Mouse (Mus musculus) small intestine, adult 2 months (tissue): ENCODE measurements around the gene Colec11. TPM values are rescaled to one million over a fixed set of nuclear protein-coding genes. Genes with fewer than 3 reads are reported as not detected.

ENCODE experiments used
- H3K27ac ChIP-seq: fragments of 200-500 bp; 2 replicates; pipeline ENCODE4 v1.5.1; 2012; ENCODE audit warnings: low read depth, low read length, control low read depth, inconsistent platforms; ENCODE audit not compliant: insufficient read depth
- H3K27me3 ChIP-seq: fragments of 200-500 bp; 2 replicates; pipeline ENCODE4 v1.6.1; 2012; ENCODE audit warnings: mild to moderate bottlenecking, moderate library complexity, low read length, inconsistent platforms; ENCODE audit not compliant: control insufficient read depth, insufficient read depth
- H3K36me3 ChIP-seq: fragments of 200-500 bp; 2 replicates; pipeline ENCODE4 v1.6.1; 2012; ENCODE audit warnings: mild to moderate bottlenecking, low read length, control low read depth, inconsistent platforms; ENCODE audit not compliant: control insufficient read depth, insufficient read depth
- H3K4me1 ChIP-seq: fragments of 200-500 bp; 2 replicates; pipeline ENCODE4 v1.6.1; 2012; ENCODE audit warnings: low read length, inconsistent platforms, mixed read lengths; ENCODE audit not compliant: control insufficient read depth, insufficient read depth, insufficient read length
- H3K4me3 ChIP-seq: fragments of 200-500 bp; 2 replicates; pipeline ENCODE4 v1.5.1; 2012; ENCODE audit warnings: low read depth, mild to moderate bottlenecking, control low read depth, inconsistent platforms, low read length, moderate library complexity
- CTCF ChIP-seq: fragments of 200-500 bp; IDR thresholded peaks from 2 replicates; pipeline ENCODE4 v1.5.1; 2012; ENCODE audit warnings: low read depth, mild to moderate bottlenecking, control low read depth, inconsistent platforms, low read length, moderate library complexity, mixed read lengths; ENCODE audit not compliant: insufficient replicate concordance, insufficient read length; ENCODE audit errors: extremely low read depth
- POLR2A ChIP-seq: fragments of 200-500 bp; IDR thresholded peaks from 2 replicates; pipeline ENCODE4 v1.6.1; 2012; ENCODE audit warnings: low read depth, mild to moderate bottlenecking, control low read depth, inconsistent platforms, low read length, moderate library complexity
- WGBS: fragments of 180-500 bp; shearing (Covaris S2); methylation state at CpG from one replicate; pipeline ENCODE4 v1.1.7; 2018; 5-methylcytosine and 5-hydroxymethylcytosine counted together
- polyA plus RNA-seq: library from polyadenylated mRNA; depleted of rRNA; stranded (reverse); fragments of >200 nt; gene quantifications from 2 replicates; pipeline ENCODE4 v1.2.3, GENCODE M21; 2012; rRNA removed

Gene Colec11
- polyA plus RNA-seq, 1 experiment = 0.13 TPM

- TF ChIP-seq CTCF (no peak), POLR2A (no peak)
- no peak within 1 kb of the TSS for H3K27ac ChIP-seq
- no peaks in the 10 kb centered on the region; the same call in 1 of the 2 replicates for H3K27me3 ChIP-seq
- no peak within 1 kb of the TSS for H3K4me3 ChIP-seq
- H3K36me3 ChIP-seq = no peaks in the 10 kb centered on the region
- WGBS = 57% methylated on average over 15 of the region's 15 CpGs
- no peaks in the 10 kb centered on the region for H3K4me1 ChIP-seq
These were observed 70.9 kb downstream of the Colec11 start, which contains the start of gene Dcdc2c for GRCm38 (mm10) chr12:28552299-28552698. TSS of gene Dcdc2c (minus strand) at chr12:28552399.

- 65% methylated on average over 18 of the region's 18 CpGs for WGBS
- H3K4me3 ChIP-seq = no peak overlapping the region
- H3K4me1 ChIP-seq = no peaks in the 10 kb centered on the region
- no peak overlapping the region for H3K27ac ChIP-seq
- no peaks in the 10 kb centered on the region; the same call in 1 of the 2 replicates for H3K27me3 ChIP-seq
- TF ChIP-seq POLR2A (no peak), CTCF (no peak)
- no peaks in the 10 kb centered on the region for H3K36me3 ChIP-seq
These were observed 71.4 kb downstream of the Colec11 start for GRCm38 (mm10) chr12:28551775-28552174.

- whole genome bisulfite sequencing = 70% methylated on average over 4 of the region's 4 CpGs
- no peak for TF ChIP-seq CTCF
- no peak for TF ChIP-seq POLR2A
- H3K4me1 ChIP-seq = no peaks in the 10 kb centered on the region
- H3K27ac ChIP-seq = no peak overlapping the region
- H3K4me3 ChIP-seq = no peak overlapping the region
- H3K36me3 ChIP-seq = no peaks in the 10 kb centered on the region
- H3K27me3 ChIP-seq = no peaks in the 10 kb centered on the region
These were observed 74.3 kb downstream of the Colec11 start for GRCm38 (mm10) chr12:28548887-28549286.

Other genes starting within 250 kb of the Colec11 start
- gene Dcdc2c, start 71.0 kb downstream of the Colec11 start, polyA plus RNA-seq = not detected in 2 replicates
- gene Allc, start 40.9 kb downstream of the Colec11 start, polyA plus RNA-seq = not detected in 2 replicates
- 56.0 and 82.1 TPM in 2 replicates for gene Rps7, start 12.6 kb upstream of the Colec11 start, polyA plus RNA-seq
- 2.5 and 5.0 TPM in 2 replicates for gene Rnaseh1, start 26.2 kb upstream of the Colec11 start, polyA plus RNA-seq
- gene Adi1, start 51.9 kb upstream of the Colec11 start, polyA plus RNA-seq = 4.5 and 4.9 TPM in 2 replicates
- 8.8 and 15.2 TPM in 2 replicates for gene Trappc12, start 127.1 kb upstream of the Colec11 start, polyA plus RNA-seq
- gene Eipr1, start 128.4 kb upstream of the Colec11 start, polyA plus RNA-seq = 27.4 and 57.7 TPM in 2 replicates